In genomic region chr13:30193363-30193762, GRCm38 (mm10) we compare ENCODE assay signal across 20 mouse cellular contexts. TPM values are rescaled to one million over a fixed set of nuclear protein-coding genes. Genes with fewer than 3 reads are reported as not detected.
A peak's percentile ranks its signal among the peaks of the same experiment; 100 is the strongest.
DNase-seq lines count a peak whose midpoint lies in the region; ATAC-seq and TF ChIP-seq lines count a peak whose summit lies in the region.
"Had no signal": no experiment of that assay in that cellular context is flagged by ENCODE, and none has a peak within 500 bp of the region (broad histone marks: within the 10 kb centered on the region; RNA-seq: fewer than 3 reads in every experiment).

No protein-coding gene starts in this region.

- ATAC-seq in cerebellum, adult (ENCODE audit: insufficient number of reproducible peaks, low FRiP score, low TSS enrichment), result peak; percentile 15; the same call in 1 of the 2 replicates
- ATAC-seq in megakaryocyte progenitor cell, adult 5-6 weeks (replicated peaks; ENCODE audit: poor library complexity), result peak; percentile 59
- no peak for ATAC-seq in kidney, embryonic 15.5 days (replicated peaks; ENCODE audit: low FRiP score)
- ATAC-seq: activated CD4-positive, CD25-positive, alpha-beta regulatory T cell, adult 4 months had no signal

- H3K27ac ChIP-seq in cerebellum, adult 2 months (ENCODE audit: insufficient read depth, low read length), result no peak overlapping the region
- no peak overlapping the region for H3K27ac ChIP-seq in kidney, embryonic 15.5 days
- H3K27ac ChIP-seq: embryonic facial prominence, embryonic 12.5 days; lung, embryonic 15.5 days had no signal

- no peak overlapping the region for H3K4me3 ChIP-seq in cerebellum, adult 2 months (replicated peaks; ENCODE audit: insufficient read depth, low read depth, low read length)
- H3K4me3 ChIP-seq in kidney, embryonic 15.5 days (replicated peaks), result no peak overlapping the region
- H3K4me3 ChIP-seq: embryonic facial prominence, embryonic 12.5 days; heart, embryonic 12.5 days; lung, embryonic 15.5 days had no signal

- no peaks in the 10 kb centered on the region for H3K36me3 ChIP-seq in kidney, embryonic 15.5 days
- H3K36me3 ChIP-seq: embryonic facial prominence, embryonic 12.5 days; G1E; heart, embryonic 12.5 days; lung, embryonic 15.5 days had no signal

- no peak overlapping the region for H3K9ac ChIP-seq in kidney, embryonic 15.5 days
- H3K9ac ChIP-seq: embryonic facial prominence, embryonic 12.5 days; heart, embryonic 12.5 days; lung, embryonic 15.5 days had no signal

- no peaks in the 10 kb centered on the region for H3K4me1 ChIP-seq in cerebellum, adult 2 months (ENCODE audit: control insufficient read depth, insufficient read depth, low read length)
- H3K4me1 ChIP-seq in kidney, embryonic 15.5 days, result peaks cover 14% of the 10 kb centered on the region
- H3K4me1 ChIP-seq: heart, embryonic 12.5 days had no signal

- no peak for TF ChIP-seq CTCF in cerebellum, adult 2 months (IDR thresholded peaks at IDR 0.05; ENCODE audit: borderline replicate concordance, insufficient read depth, low read depth, low read length)

- no peaks in the 10 kb centered on the region for H3K9me3 ChIP-seq in kidney, embryonic 15.5 days (replicated peaks)
- H3K9me3 ChIP-seq: embryonic facial prominence, embryonic 12.5 days; G1E; heart, embryonic 12.5 days; lung, embryonic 15.5 days had no signal

- WGBS in cerebellum, adult 2 months, result 78% methylated on average over 4 of the region's 4 CpGs
- WGBS in kidney, embryonic 15.5 days, result 78% methylated on average over 4 of the region's 4 CpGs

- DNase-seq in cerebellum, adult 2 months, result no peak
- peak; percentile 15 for DNase-seq in thymus, postnatal 0 days (ENCODE audit: low spot score)
- DNase-seq in thymus, adult 18-20 months, result no peak
- DNase-seq in adrenal gland, postnatal 36 days, result no peak
- no peak for DNase-seq in MN1 (ENCODE audit: low spot score)
- DNase-seq: cerebellum, adult 11 months; cerebellum, postnatal 36 days; gastrocnemius, postnatal 10 days; heart, postnatal 36 days; kidney, postnatal 10 days; layer of hippocampus, adult 9-11 months; liver had no signal

- H3K4me2 ChIP-seq in kidney, embryonic 15.5 days, result no peak overlapping the region
- H3K4me2 ChIP-seq: embryonic facial prominence, embryonic 12.5 days; heart, embryonic 12.5 days; lung, embryonic 15.5 days had no signal

- H3K27me3 ChIP-seq in cerebellum, adult 2 months (ENCODE audit: control insufficient read depth, insufficient read depth, low read length), result no peaks in the 10 kb centered on the region
- H3K27me3 ChIP-seq in kidney, embryonic 15.5 days, result no peaks in the 10 kb centered on the region
- H3K27me3 ChIP-seq: embryonic facial prominence, embryonic 12.5 days; heart, embryonic 12.5 days; lung, embryonic 15.5 days had no signal

- no peak for TF ChIP-seq POLR2A in cerebellum, adult 2 months (IDR thresholded peaks at IDR 0.05; ENCODE audit: borderline replicate concordance, insufficient read depth, low read length)

RNA-seq across cellular contexts. Expression of gene Mboat1, which starts 57.1 kb away (rescaled TPM):
- 5.6 and 7.3 TPM in 2 replicates for polyA plus RNA-seq in cerebellum, adult 2 months (2012; rRNA removed)
- polyA plus RNA-seq in thymus, postnatal 0 days (2015; fragmentation: Nextera tagmentation; extraction: Ambion mirVana), result 10.6 and 12.9 TPM in 2 replicates
- 8.6 and 11.2 TPM in 2 replicates for total RNA-seq in megakaryocyte progenitor cell, adult 5-6 weeks (2015)
- 8.5 and 9.6 TPM in 2 replicates for total RNA-seq in megakaryocyte progenitor cell, adult 5-6 weeks (2017)
- 26.2 and 30.7 TPM in 2 replicates for polyA plus RNA-seq in kidney, embryonic 15.5 days (2015; fragmentation: Nextera tagmentation; extraction: Ambion mirVana)
- 1 to 10 TPM; 3.8 to 5.4 TPM for total RNA-seq in adrenal gland, postnatal 36 days (2021)
- polyA plus RNA-seq: G1E had no signal
